Mouse (Mus musculus) myocyte (in vitro differentiated cells): Measurements from ENCODE around the gene Abca2. TPM values are rescaled to one million over a fixed set of nuclear protein-coding genes. Genes with fewer than 3 reads are reported as not detected.
A peak's percentile ranks its signal among the peaks of the same experiment; 100 is the strongest.

ENCODE experiments used
- H3K27me3 ChIP-seq: one replicate; pipeline ENCODE4 v1.6.1; 2011; ENCODE audit not compliant: control insufficient read depth, insufficient read depth, insufficient read length
- H3K36me3 ChIP-seq: one replicate; pipeline ENCODE4 v1.6.1; 2011; ENCODE audit not compliant: control insufficient read depth, insufficient read depth
- H3K4me2 ChIP-seq: one replicate; pipeline ENCODE4 v1.6.1; 2011; ENCODE audit warnings: low read depth, control low read depth
- H3K4me3 ChIP-seq: one replicate; pipeline ENCODE4 v1.5.1; 2011; ENCODE audit warnings: mild to moderate bottlenecking, control low read depth, moderate library complexity
- H3K79me2 ChIP-seq: one replicate; pipeline ENCODE4 v1.6.1; 2011; ENCODE audit not compliant: control insufficient read depth, insufficient read depth
- H3ac ChIP-seq: one replicate; pipeline ENCODE4 v1.6.1; 2011; ENCODE audit not compliant: control insufficient read depth, insufficient read length
- CEBPB ChIP-seq: IDR thresholded peaks from 2 replicates; pipeline ENCODE4 v1.6.1; 2011; ENCODE audit warnings: mild to moderate bottlenecking, moderate library complexity; ENCODE audit not compliant: poor library complexity, insufficient read depth, severe bottlenecking
- E2F4 ChIP-seq: IDR thresholded peaks from one replicate; pipeline ENCODE4 v1.6.1; 2011; ENCODE audit warnings: mild to moderate bottlenecking, control low read depth, moderate library complexity; ENCODE audit not compliant: insufficient read depth
- MAX ChIP-seq: IDR thresholded peaks from one replicate; pipeline ENCODE4 v1.6.1; 2011; ENCODE audit warnings: low read depth, mild to moderate bottlenecking, control low read depth
- MYOD1 ChIP-seq, 3 experiments: IDR thresholded peaks; one replicate each; pipeline ENCODE4 v1.6.1; 2011; ENCODE audit warnings: control low read depth in 2 of 3, low read depth in 2 of 3, mild to moderate bottlenecking in 2 of 3, moderate library complexity in 1 of 3; ENCODE audit not compliant: insufficient read length in 2 of 3, control insufficient read depth in 1 of 3
- MYOG ChIP-seq, 3 experiments: IDR thresholded peaks; one replicate each; pipeline ENCODE4 v1.6.1; 2011; ENCODE audit warnings: control low read depth in 2 of 3, low read depth in 2 of 3, mild to moderate bottlenecking in 2 of 3; ENCODE audit not compliant: insufficient read length in 2 of 3, control insufficient read depth in 1 of 3, insufficient read depth in 1 of 3
- POLR2A ChIP-seq: IDR thresholded peaks from one replicate; pipeline ENCODE4 v1.6.1; 2011; ENCODE audit warnings: low read depth, mild to moderate bottlenecking, control low read depth, moderate library complexity; ENCODE audit not compliant: insufficient read length
- POLR2AphosphoS2 ChIP-seq: IDR thresholded peaks from one replicate; pipeline ENCODE4 v1.6.1; 2011; ENCODE audit warnings: low read depth, control low read depth; ENCODE audit not compliant: insufficient read length
- REST ChIP-seq: IDR thresholded peaks from one replicate; pipeline ENCODE4 v1.6.1; 2011; ENCODE audit warnings: mild to moderate bottlenecking, control low read depth, moderate library complexity; ENCODE audit not compliant: insufficient read depth, insufficient read length
- SRF ChIP-seq: IDR thresholded peaks from one replicate; pipeline ENCODE4 v1.6.1; 2011; ENCODE audit warnings: low read depth; ENCODE audit not compliant: control insufficient read depth, insufficient read length
- TCF12 ChIP-seq: IDR thresholded peaks from one replicate; pipeline ENCODE4 v1.6.1; 2011; ENCODE audit warnings: mild to moderate bottlenecking, control low read depth; ENCODE audit not compliant: poor library complexity, insufficient read depth, severe bottlenecking
- TCF3 ChIP-seq: IDR thresholded peaks from one replicate; pipeline ENCODE4 v1.6.1; 2011; ENCODE audit warnings: low read depth, control low read depth; ENCODE audit not compliant: insufficient read length
- USF1 ChIP-seq: IDR thresholded peaks from one replicate; pipeline ENCODE4 v1.6.1; 2011; ENCODE audit warnings: low read depth, mild to moderate bottlenecking, control low read depth, moderate library complexity
- polyA plus RNA-seq: library from polyadenylated mRNA; unstranded; fragments of >200 nt; fragmentation: generic; extraction: Trizol; gene quantifications from one replicate; pipeline ENCODE4 v1.2.1, GENCODE M21; 2012; ENCODE audit warnings: missing spikeins

Abca2 gene
- polyA plus RNA-seq, 1 experiment: 9.8 TPM

DNA sequence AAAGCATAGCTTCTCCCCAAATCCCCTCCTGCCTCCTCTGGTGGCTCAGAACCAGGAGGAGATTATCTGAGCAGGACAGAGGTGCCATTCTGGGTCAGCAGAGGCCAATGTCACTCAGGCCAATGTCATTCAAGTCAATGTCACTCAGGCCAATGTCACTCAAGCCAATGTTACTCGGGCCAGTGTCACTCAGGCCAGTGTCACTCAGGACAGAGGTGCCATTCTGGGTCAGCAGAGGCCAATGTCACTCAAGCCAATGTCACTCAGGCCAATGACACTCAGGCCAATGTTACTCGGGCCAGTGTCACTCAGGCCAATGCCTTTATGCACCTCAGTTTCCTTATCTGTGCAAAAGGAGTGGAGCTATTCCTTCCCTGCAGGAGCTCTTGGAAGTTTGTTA lies 44.0 kb downstream of the Abca2 start:
- Histone ChIP-seq H3ac (no peak overlapping the region), H3K79me2 (no peaks in the 10 kb centered on the region), H3K27me3 (peaks cover 24% of the 10 kb centered on the region), H3K4me2 (no peak overlapping the region), H3K36me3 (no peaks in the 10 kb centered on the region), H3K4me3 (no peak overlapping the region)
- TF ChIP-seq TCF3: no peak
- TF ChIP-seq CEBPB: no peak
- no peak for TF ChIP-seq TCF12
- TF ChIP-seq POLR2A: no peak

DNA sequence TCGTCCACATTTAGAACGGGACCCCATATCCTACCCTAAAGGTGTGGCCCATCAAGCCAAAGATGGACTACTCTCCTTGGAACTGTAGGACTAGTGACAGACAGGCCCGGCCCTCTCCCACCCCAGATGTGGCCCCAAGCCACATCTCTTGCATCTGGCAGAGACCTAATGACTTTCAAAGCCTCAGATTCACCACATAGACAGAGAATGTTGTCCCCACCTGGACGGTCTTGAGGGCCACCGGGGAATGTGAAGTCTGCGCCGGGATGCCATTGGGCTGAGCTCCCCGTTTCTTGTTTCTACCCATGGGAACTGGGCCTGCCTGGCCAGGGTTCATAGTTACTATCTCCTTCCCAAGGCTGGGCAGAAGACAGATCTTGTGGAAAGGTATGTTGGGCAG lies 49.0 kb downstream of the Abca2 start:
- TF ChIP-seq CEBPB: no peak
- no peak for TF ChIP-seq E2F4
- TF ChIP-seq REST: no peak
- TF ChIP-seq TCF12: no peak
- TF ChIP-seq MAX: no peak
- no peak for TF ChIP-seq TCF3
- TF ChIP-seq MYOD1 (IDR thresholded peaks at IDR 0.05; ENCODE audit: control insufficient read depth in 1 of 3, insufficient read length in 2 of 3, low read depth in 2 of 3): no peak
- no peak for TF ChIP-seq POLR2A
- TF ChIP-seq USF1: no peak
- no peak for TF ChIP-seq POLR2AphosphoS2
- no peak for TF ChIP-seq MYOG (IDR thresholded peaks at IDR 0.05; ENCODE audit: control insufficient read depth in 1 of 3, insufficient read depth in 1 of 3, insufficient read length in 2 of 3, low read depth in 2 of 3)
- no peak for TF ChIP-seq SRF
- H3K79me2 ChIP-seq: no peaks in the 10 kb centered on the region
- H3K36me3 ChIP-seq: no peaks in the 10 kb centered on the region
- no peak overlapping the region for H3ac ChIP-seq
- no peak overlapping the region for H3K4me3 ChIP-seq
- peaks cover 34% of the 10 kb centered on the region for H3K27me3 ChIP-seq
- H3K4me2 ChIP-seq: no peak overlapping the region

DNA sequence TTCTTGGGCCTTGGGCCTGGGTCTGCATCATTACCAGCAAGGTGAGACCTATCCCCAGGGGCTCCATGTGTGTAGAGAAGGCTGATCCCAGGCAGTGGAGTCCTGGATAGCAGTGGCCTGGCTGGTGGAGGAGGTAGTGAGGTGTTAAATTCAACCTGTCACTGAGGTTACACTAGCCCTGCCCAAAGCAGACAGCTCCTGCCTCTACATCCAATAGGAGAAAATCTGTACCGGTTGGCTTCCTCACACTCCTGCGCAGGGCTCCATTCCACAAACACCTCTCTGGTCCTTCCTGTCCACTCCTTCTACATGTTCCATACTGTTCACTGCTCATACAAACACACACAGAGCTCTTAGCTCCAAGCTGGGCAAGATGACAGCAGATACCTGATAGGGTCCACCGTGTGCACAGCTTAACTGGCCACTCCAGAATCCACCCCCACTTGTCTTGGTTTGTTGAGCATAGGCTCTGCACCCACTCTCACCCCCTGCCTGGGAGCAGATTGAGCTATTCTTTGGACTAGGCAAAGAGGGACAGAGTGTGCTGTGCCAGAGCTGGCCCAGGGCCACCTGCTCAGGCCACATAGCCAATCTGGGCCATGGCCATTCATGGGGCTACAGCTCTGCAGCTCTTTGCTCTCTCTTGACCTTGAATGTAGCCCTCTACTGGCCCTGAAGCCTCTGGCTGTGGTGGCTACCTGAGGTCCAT lies 49.6 kb downstream of the Abca2 start:
- Histone ChIP-seq H3K4me3 (no peak overlapping the region), H3K4me2 (no peak overlapping the region), H3ac (no peak overlapping the region), H3K27me3 (peaks cover 34% of the 10 kb centered on the region), H3K36me3 (no peaks in the 10 kb centered on the region), H3K79me2 (no peaks in the 10 kb centered on the region)
- TF ChIP-seq MYOD1 (IDR thresholded peaks at IDR 0.05; ENCODE audit: control insufficient read depth in 1 of 3, insufficient read length in 2 of 3, low read depth in 2 of 3) (no peak), SRF (no peak), TCF3 (no peak), TCF12 (no peak), MYOG (IDR thresholded peaks at IDR 0.05; ENCODE audit: control insufficient read depth in 1 of 3, insufficient read depth in 1 of 3, insufficient read length in 2 of 3, low read depth in 2 of 3) (no peak), REST (no peak), E2F4 (no peak), POLR2A (no peak), USF1 (no peak), MAX (no peak), CEBPB (no peak), POLR2AphosphoS2 (no peak)

DNA sequence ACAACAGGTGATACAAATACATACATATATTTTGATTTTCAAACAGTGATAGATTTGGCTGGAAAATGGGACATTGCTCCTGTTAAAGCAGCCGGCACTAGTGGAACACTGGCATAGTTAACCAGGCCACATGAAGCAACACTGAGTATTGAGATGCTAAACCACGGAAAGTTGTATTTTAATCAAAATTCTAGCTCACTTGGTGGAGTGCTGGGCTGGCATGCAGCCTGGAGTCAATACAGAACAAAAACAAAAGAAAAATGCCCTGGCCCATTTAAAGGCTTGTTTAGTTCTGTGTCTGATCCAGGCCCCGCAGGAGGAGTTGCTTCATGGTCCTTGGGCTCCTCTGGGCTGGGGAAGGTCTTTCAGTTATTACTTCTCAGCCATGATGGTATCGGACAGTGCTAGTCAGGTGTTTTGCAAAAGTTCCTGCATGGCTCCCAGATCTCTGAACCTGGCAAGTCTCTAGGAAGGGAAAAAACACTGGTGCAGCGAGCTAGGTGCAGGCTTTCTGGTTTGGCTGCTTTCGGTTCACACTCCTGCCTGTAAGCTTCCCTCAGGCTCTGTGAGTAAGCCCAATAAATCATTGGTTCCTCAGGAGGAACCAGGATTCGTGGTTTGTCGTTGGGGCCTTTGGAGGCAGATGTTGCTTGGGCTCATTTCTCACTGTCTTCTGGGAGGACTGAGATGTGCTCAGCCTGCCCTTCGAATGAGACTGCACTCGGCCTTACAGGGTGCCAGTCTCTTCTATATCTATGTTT lies 51.2 kb downstream of the Abca2 start:
- H3K4me2 ChIP-seq: peak overlapping the region; percentile 28
- no peak overlapping the region for H3ac ChIP-seq
- no peaks in the 10 kb centered on the region for H3K36me3 ChIP-seq
- TF ChIP-seq MYOD1 (IDR thresholded peaks at IDR 0.05; ENCODE audit: control insufficient read depth in 1 of 3, insufficient read length in 2 of 3, low read depth in 2 of 3) (no peak), USF1 (no peak), REST (no peak), CEBPB (no peak), TCF12 (no peak), POLR2AphosphoS2 (no peak), POLR2A (no peak), E2F4 (no peak)
- no peaks in the 10 kb centered on the region for H3K79me2 ChIP-seq
- no peak overlapping the region for H3K4me3 ChIP-seq
- H3K27me3 ChIP-seq: peaks cover 45% of the 10 kb centered on the region

DNA sequence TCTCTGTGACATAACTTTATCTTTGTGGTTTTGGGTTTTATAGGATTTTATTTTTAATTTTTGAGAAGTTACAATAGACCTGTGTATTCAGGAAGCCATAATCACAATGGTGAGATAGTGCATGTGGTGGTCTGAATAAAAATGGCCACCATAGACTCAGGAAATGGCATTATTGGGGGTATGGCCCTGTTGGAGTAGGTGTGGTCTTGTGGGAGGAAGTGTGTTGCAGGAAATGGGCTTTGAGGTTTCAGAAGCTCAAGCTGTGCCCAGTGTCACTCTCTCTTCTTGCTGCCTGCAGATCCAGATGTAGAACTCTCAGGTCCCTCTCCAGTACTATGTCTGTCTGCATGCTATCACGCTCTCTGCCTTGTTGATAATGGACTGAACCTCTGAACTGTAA lies 52.0 kb downstream of the Abca2 start:
- no peak overlapping the region for H3ac ChIP-seq
- H3K4me2 ChIP-seq: no peak overlapping the region
- H3K4me3 ChIP-seq: no peak overlapping the region
- no peaks in the 10 kb centered on the region for H3K36me3 ChIP-seq
- peaks cover 46% of the 10 kb centered on the region for H3K27me3 ChIP-seq
- TF ChIP-seq USF1 (no peak), TCF3 (no peak), MYOG (IDR thresholded peaks at IDR 0.05; ENCODE audit: control insufficient read depth in 1 of 3, insufficient read depth in 1 of 3, insufficient read length in 2 of 3, low read depth in 2 of 3) (no peak), SRF (no peak), REST (no peak), MYOD1 (IDR thresholded peaks at IDR 0.05; ENCODE audit: control insufficient read depth in 1 of 3, insufficient read length in 2 of 3, low read depth in 2 of 3) (no peak), MAX (no peak), POLR2AphosphoS2 (no peak), TCF12 (no peak), POLR2A (no peak)
- no peaks in the 10 kb centered on the region for H3K79me2 ChIP-seq
